Mouse (Mus musculus): ENCODE measurements at regions not wholly inside any gene's neighbourhood (a gene's known extent, or its start where the extent isn't known, plus 50 kb on each side); places are given as distances from the start of the nearest gene placed in this dataset.

DNA sequence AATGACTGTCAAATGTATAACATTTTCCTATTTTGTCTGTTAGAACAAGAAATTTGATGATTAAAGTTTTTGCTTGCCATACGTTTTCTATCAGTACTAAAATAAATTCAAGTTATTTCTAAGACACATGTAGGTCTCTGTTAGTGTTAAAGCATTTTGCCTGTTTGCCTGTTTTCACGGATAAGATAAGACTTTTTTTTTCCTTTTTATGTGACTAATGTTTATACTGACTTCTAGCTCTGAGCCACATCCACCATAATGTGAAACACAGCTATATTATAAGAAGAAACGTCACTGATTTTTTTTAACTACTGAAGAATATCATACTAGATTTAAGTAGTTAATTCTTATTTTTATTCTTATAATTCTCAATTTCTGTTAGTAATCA is 1012.6 kb downstream of the Cdh8 start:
- ATAC-seq (ENCODE audit: low TSS enrichment): no peak

DNA sequence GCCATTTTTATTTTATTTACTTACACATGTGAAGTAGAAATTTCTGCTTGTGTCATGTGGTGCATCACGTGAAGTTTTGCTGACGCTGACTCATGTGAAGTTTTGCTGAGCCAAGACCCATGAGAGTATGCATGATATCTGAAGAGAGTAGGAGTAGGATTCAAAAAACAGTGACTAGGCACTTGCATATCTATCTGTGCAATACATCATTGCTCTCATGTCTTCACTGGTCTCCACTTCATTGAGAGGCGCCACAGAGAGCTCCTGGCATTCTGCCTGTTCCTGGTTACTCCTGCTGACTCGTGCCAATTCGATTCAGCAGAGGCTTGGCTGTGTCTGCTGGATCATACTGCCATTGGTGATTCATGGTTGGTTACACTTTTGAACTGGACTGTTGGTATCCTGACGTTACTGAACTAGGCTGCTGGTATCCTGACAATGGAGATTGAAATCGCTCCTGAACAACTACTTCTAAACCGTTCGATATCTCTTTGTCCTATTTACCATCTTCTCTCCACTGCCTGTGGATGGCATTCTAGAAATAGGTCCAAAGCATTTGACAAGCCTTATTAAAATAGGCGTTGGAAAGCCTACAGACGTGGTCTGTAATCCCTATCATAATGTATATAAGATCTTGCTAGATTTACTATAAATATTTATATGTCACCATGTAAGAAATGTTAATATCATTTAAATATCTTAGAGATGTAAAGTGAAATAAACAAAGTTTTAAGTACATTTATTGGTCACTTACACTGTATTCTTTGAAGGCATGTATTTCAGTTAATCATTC is 1013.2 kb downstream of the Cdh8 start:
- ATAC-seq (ENCODE audit: low TSS enrichment): no peak

DNA sequence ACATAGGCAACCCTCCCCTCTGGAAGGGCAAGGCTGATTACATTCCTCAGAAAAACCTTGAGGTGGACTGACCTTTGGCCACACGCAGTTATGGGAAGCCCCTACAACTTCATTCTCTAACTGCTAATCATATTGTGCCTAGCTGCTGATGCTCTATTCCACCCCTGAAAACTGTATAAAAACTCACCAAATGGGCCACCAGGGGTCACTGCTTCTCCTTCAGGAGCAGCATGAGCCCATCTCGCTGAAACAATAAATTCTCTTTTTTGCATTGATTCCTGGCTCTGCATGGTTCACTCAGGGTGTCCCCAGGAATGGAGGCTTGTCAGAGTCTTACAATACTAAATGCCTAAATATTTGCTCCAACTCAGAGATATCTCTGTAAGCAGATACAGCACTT is 1034.5 kb downstream of the Cdh8 start:
- no peak for ATAC-seq (ENCODE audit: low TSS enrichment)

DNA sequence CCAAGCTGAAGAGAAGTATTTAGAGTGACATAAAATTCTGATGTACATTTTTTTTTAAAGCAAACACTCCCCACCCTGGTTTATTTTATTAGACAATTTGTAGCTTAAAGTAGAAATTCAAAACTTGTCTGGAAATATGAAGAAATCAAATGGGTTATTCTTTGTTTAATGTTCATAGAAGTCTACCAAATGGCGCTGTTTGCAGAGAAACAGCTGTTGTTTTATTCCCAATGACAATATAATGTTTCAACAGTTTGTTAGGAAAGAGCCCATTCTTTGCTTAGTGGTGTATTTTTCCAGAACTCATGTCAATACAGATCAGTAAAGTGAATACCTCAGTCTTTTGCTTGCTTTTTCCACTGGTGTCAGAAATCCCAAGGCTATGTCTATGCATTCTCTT is 1035.9 kb downstream of the Cdh8 start:
- ATAC-seq (ENCODE audit: low TSS enrichment): no peak

- no peak for ATAC-seq (ENCODE audit: low TSS enrichment)
Measured at GRCm38 (mm10) chr8:98377743-98378142, 1038.5 kb downstream of the Cdh8 start.

DNA sequence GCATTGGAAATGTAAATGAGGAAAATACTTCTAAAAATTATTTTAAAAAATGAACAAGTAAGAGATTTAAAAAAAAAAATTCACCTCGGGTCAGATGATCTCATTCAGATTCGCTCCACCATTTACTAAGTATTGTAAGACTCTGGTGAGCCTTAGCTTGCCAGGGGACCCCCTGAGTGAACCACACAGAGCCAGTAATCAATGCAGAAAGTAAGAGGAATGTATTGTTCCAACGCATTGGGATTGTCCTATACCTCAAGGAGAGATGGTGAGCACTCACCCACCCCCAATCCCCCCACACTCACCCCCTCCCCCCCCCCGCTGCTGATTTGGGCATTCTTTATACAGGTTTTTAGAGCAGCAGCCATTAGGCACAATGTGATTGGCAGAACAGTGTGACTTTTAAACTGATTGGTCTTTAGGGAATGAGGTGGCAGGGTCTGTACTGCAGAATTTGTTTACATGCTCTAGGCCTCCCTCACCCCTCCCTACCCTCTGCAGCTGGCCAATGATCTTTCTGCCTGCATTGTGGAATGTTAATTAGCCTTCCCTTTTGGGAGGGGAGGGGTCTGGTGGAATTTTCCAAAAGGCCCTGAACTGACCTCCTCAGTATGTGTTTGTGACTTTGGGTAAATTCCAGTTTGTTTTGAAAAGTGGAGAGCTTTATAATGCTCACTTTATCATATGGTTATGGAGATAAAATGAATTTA is 1043.4 kb downstream of the Cdh8 start:
- ATAC-seq (ENCODE audit: low TSS enrichment): no peak

GRCm38 (mm10) chr8:98365378-98366095 is 1050.7 kb downstream of the Cdh8 start:
- ATAC-seq (ENCODE audit: low TSS enrichment): no peak

DNA sequence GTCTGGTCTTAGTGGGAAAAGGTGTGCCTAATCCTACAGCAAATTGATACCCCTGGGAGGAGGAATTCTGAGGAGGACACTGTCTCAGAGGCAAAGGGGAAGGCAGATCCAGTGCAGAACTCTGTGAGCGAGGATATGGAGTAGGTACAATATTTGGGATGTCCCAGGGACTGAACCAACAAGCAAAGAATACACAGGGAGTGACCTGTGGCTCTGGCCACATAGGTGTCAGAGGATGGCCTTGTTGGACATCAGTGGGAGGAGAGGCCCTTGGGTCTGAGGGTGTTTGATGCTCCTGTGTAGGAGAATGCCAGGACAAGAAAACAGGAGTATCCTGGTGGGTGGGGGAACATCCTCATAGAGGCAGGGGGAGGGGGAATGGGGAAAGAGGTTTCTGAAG is 1079.0 kb downstream of the Cdh8 start:
- no peak for ATAC-seq (ENCODE audit: low TSS enrichment)

GRCm38 (mm10) chr8:98309405-98309990 is 1106.8 kb downstream of the Cdh8 start:
- no peak for ATAC-seq (ENCODE audit: low TSS enrichment)

- no peak for ATAC-seq (ENCODE audit: low TSS enrichment)
Measured at GRCm38 (mm10) chr8:98294975-98295374, 1121.3 kb downstream of the Cdh8 start.

GRCm38 (mm10) chr8:98260281-98260680 is 1156.0 kb downstream of the Cdh8 start:
- 0 out of 2 replicates have a peak, but pooled peaks have one; percentile 62 for ATAC-seq (ENCODE audit: low TSS enrichment)

DNA sequence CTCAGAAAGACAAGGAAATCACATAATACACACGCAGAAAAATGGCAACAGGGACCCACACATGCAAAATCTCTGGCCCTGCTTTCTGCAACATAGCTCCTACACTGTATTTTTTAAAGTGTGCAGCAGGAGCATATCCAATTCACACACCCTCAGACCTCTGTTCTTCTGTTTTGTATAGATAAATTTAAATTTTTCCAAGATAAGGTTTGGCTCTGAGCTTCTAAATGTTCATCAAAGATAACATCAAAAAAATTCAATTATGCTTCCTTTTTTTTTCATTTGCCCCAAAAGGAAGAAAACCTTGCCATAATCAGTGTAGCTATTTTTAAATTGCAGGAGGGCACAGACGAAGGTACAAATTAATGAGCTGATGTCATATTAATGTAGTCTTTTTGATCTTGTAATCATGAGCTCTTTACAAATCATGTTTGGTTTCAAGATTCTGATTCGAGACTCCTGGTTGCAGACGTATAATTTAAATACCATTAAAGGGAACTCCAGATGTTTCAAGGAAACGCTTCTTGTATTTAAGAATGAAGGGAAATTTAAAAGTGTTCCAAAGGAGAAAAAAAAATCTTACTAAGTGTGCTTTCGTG is 1172.8 kb downstream of the Cdh8 start:
- ATAC-seq (ENCODE audit: low TSS enrichment): no peak

DNA sequence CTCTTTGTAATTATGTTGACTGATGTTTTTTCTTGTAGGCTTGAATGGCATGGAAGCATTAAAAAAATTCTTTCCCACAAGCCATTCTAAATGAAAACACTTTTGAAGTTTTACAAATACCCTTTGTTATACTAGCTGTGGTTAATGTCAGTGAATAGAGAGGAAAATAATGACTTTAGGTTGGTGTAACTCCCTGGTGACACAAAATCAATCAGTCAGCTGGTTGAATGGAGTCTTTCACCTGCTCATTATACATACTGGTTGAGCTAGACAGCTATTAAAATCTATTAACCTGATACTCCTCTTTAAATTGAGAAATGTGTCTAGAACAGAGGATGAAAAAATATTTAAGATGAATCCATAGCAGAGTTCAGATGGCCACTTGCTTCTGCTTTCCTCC is 1202.3 kb downstream of the Cdh8 start:
- no peak for ATAC-seq (ENCODE audit: low TSS enrichment)

All from frontal cortex, adult (tissue).